Mouse (Mus musculus) kidney, adult 9 months (tissue): ENCODE results near the gene Elovl5.
A peak's percentile ranks its signal among the peaks of the same experiment; 100 is the strongest.

Experiments
- DNase-seq: peaks from one replicate; pipeline ENCODE4 v3.0.0; 2022

Gene Elovl5

DNA sequence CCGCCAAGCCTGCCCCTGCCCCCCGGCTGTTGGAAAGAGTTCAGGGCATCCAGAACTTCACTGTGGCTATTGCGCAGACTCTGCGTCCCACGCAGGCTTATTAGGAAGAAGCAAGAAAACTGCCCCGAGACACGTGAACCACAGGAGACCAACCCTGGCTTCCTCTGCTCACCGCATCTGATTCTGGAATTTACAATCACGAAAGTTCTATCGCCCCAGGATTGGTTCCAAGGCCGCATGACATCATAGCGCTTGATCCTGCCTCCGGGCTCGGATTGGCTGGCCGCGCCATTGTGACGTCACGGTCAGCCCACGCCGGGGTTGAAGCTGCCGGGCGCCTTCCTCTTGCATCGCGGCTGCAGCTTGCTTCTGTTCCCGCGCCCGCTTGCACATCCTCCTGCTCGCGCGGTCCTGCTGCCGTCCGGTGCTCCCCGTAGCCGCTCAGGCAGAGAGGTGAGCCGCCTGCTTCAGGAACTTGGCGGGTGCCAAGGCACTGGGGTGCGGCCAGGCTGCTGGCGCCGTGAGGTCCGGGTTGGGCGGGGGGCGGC, at the start of gene Elovl5:
Gene Elovl5 (plus strand): TSS at position 291 of the 548 bp plus-strand sequence.
- peak; percentile 98 for DNase-seq

DNA sequence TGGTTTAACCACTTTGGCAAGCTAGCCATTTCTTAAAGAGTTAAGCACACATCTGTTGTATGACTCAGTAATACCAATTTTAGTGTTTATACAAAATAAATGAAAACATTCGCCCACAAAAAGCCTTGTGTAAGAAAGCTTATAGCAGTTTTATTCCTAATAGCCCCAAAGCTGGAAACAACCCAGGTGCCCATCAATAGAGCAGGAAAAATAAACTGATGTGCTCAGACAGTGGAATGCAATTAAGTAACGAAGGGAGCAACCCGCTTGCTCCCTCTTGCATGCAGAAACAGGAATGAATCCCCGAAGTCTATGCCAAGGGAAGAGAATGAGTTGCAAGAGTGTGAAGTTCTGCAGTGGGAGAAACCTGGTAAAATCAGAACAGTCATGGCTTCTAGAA, 25.7 kb upstream of the Elovl5 start:
- DNase-seq, result no peak

DNA sequence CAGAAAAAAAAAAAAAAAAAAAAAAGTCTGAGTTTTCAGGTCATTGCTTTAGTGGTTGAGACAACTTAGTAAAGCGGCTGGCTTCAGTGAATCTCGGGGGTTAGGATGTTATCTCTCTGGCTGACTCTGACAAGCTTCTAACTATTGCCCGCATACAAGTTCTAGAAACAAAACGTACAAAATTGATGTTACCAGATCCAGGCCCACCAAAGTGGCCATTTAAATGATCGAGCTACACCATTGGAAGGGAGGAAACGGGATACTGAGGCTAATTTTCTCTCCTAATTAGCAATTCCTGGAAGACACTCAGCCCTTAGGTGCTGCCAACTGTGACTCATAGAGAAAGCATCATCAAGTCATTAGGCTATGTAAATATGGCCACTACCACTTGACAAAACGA, 18.6 kb upstream of the Elovl5 start:
- no peak for DNase-seq

DNA sequence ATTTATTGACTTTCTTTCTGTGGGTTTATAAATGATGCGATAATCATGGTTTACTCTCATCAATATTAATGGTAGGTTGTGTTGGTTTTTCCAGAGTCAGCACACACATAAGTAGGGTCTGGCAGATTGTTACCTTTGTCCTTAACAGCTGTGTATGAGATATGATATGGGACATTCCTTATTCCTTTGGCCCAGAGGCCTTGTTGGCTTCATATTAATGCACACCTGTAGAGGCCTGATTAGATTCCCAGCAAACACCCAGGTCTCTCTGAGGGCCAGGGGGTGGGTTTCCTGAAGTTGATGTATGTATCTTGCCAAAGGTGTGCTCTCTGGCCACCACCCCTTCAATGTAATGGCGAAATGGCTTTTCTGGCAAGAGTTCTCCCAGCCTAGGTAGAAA, 13.0 kb upstream of the Elovl5 start:
- no peak for DNase-seq

DNA sequence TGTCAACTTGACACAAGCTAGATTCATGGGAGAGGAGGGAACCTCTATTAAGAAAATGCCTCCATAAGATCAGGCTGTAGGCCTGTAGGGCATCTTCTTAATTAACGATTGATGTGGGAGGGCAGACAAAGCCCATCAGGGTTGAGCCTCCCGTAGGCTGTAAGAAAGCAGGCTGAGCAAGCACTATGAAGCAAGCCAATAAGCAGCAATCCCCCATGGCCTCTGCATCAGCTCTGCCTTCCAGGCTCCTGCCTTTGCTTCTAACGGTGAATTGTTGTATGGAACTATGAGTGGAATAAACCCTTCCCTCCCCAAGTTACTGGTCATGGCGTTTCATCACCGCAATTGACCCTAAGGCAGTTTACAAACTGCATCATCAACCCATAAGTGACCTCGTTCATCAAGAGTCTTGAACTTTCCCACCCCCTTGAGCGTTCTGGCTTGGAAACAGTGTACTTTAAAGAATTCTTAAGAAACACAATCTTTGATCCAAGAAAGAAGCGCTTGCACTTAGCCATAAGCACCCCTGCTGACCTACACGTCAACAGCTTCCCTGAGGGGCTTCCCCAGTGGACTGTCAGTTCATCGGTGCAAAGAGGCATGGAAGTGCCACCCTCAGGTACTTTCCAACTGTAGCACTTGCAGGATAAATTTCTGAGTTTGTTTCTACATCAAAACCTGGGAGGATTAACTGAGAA, 7.4 kb upstream of the Elovl5 start:
- no peak for DNase-seq

GRCm38 (mm10) chr9:77910270-77911240, 6.6 kb upstream of the Elovl5 start:
- DNase-seq, result peak; percentile 96

DNA sequence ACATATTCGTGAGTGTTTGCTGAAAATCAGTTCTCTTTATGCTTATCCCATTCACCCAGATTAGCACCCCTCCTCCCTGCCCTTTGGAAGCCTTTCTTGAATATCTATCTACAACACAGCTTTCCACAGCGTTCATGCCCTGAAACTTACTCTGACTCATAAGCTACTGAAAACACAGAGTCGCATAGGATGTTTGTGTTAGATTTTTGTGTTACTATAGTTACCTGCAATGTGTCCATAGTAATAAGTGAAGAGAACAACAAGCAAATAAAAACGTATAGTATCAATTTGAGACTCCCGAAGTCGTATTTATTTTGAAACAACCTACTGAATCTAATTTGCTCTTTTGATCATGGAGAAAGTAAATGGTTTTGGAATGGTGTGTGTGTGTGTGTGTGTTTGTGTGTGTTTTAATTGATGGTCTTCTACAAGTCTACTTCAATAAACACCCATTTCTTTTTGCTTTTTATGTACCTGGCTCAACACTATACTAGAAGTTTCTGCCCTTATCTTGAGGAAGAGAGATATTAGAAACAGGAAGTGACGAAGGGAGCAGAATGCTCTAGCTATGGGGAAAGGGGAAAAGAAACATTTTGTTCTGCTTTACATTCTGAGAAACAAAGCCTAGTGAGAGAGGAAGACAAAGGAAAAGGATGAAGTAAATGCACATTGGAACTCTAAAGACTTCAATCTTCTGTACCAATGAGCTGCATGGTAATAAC, 5.5 kb upstream of the Elovl5 start:
- DNase-seq, result no peak

DNA sequence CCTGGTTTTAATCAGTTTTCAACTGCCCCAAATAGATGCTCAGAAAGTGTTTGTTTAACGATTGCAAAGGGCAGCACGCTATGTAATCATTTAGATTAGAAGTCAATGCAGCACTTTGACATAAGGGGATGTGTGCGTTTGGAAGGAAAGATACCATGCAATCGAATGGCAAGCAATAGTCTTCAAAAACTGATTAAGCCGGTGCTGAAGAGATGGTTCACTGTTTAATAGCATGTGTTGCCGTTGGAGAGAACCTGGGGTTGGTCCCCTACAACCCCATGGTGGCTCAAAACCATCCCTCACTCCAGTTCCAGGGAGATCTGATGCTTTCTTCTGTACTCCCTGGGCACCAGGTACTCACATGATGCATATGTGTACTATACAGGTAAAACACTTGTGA, 4.9 kb upstream of the Elovl5 start:
- DNase-seq, result no peak

DNA sequence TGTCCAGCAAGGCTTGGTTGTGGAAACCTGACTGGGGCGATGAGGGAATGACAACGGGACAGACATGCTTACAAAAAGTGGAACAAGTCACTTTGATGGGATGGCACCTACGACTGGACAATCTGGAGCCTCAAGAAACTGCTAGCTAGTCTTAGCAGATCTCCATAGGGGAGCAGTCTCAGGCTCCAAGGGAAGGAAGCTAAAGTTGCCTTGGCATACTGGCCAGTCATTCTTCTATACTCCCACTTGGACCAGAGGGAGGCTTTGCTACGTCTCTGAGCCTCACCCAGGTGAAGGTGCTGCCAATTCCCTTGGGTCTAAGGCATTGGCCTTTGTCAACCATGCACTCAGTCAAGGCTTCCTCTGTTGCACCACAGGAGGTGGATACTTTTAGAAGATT, 2.5 kb upstream of the Elovl5 start:
- DNase-seq, result no peak

DNA sequence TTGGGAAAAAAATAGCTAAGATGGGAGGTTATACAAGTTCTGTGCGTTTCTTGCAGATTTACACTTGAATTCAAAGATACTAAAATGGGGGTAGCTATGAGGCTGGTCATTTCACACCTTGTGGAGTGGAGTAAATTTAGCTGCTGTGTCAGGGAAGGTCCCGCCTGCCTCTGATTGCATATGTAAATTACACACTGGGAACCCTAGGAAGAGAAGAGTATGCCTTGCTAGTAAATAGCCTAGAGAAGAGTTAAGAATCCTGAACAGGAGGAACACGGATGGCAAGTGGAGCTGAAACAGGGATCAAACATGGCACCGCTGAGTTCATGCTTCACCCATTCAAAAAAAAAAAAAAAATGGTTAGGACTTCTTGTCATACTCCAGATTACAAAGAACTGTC, 1.4 kb upstream of the Elovl5 start:
- DNase-seq, result no peak

DNA sequence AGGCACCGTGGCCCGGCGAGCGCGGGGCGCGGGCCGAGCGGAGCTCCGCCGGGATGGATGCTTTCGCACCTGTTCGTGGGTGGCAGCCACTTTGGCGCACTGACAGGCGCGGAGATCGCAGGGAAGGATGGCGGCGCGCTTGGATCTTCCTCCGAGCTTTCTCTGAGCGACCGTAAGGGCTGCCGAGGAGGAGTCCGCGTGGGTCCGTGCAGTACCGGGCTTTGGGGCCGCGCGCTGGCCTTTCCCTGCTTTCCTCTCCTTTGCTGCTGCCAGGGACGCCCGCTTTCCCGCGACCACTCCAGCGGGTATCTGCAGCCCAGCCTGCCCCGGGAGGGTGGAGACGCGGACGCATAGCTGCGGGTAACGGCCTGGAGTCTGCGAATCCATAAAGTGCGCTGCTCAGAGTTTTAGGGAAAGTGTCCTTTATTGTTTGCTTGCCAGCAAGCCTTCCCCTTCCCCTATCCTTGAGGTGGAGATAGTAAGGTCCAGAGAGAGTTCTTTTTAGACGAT, 513 bp downstream of the Elovl5 start:
- DNase-seq, result no peak

- DNase-seq, result no peak
Measured at GRCm38 (mm10) chr9:77918211-77918610, 1.0 kb downstream of the Elovl5 start.

DNA sequence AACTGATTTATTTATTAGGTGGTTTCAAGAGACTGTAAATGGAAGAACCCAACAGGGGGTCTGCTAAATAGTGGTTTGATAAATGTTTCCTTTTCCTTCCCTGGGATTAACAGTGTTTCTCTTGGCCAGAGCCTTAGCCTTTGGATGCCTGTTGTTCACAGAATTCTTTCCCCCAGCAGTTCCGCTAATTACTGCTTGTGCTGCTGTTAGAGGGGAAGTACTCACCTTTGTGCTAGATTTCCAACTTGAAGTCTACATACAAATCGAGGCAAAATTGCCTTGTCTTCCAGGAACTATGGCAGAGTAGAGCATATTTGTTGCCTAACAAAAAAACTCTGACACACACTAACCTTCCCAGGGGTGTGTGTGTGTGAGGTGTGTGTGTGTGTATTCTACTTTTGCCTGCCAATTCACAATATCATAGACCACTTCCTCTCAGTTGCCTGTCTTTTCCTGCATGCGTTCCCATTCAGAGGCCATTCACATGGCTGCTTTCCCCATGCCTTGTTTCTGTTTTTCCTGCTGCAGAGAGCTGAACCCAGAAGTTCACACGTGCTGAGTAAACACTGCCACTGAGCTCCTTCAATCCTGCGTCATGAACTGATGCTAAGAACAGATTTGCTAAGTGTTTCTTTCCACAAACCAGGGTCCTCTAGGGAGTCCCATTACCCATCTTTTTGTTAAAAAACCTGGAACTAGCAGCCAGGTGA, 2.0 kb downstream of the Elovl5 start:
- DNase-seq, result no peak

- no peak for DNase-seq
Measured at GRCm38 (mm10) chr9:77920481-77920880, 3.3 kb downstream of the Elovl5 start.

DNA sequence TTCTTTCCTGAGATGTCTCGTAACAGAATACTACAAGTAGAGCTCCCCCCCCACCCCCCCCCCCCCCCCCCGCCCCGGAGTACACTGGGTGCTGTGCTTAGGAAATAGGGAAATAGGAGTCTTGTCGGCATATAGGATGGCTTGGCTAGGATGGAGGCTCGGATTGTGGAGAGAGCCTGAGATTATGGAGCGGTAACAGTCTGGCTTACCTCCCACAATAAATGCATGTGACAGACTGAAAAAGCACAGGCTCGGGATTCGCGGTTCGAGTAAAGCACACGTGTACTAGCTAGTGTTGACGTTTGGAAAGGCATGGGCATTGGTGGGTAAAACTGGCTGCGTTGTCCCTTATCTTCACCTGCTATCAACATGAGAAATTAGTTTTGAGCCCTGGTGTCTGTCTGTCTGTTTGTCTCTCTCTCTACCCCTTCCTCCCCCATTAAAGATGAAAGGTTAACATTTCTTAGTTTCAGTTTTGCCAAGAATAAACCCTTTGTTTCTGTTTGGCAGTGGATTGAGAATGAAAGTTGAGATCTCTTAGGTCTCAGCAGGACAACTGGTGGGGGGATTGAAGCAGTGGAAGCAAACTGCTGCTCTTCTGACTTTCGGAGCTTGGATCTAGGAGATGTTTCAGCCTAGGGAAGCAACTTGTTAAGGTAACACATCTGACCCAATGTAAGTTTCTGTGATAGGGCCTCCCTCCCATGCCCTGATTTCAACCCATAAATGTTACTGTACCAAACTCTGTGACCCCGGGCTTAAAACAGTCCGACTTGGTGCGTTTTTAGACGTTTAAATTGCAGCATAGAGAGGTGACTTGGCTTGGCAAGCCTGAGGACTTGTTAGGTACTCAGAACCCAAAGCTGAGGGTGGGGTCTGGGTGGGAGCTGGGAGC, 4.4 kb downstream of the Elovl5 start:
- DNase-seq, result no peak

GRCm38 (mm10) chr9:77923774-77924173, 6.6 kb downstream of the Elovl5 start:
- no peak for DNase-seq

DNA sequence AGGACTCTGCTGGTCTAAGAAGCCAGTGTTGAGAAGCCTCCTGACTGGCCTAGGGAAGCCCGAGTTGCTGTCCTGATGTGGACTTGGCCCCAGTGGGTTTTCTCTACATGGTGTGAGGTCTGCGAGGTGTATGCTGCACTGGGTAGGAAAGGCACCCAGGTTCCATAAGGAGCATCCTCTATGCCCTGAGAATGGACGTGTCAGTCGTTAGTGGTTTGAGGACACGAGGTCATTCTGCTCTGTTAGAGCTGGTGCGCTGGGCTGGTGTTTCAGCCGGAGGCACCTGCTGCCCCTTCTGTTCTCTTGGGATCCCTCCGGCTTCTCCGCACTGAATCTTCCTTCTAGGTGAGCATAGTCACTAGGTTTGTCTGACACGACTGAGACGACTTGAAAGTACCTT, 7.0 kb downstream of the Elovl5 start:
- DNase-seq, result peak; percentile 42

GRCm38 (mm10) chr9:77926151-77926550, 9.0 kb downstream of the Elovl5 start:
- DNase-seq, result no peak

DNA sequence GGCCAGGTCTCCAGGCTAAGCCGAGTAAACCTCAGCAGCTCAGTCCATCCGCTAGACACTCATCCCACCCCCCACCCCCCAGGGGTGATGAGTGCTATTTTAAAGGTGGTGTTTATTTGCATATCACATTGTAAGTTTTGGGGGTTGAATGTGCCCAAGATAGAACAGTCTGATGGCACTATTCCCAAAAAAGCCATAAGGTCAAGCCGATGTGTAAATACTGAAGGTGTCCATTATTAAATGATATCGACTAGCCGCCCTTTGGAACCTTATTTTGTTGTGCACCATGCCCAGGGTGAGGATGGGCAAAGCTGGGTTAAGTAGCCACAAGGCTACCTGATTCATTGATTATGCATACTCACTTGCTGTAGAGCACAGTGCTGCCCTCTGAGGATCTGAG, 9.7 kb downstream of the Elovl5 start:
- DNase-seq, result no peak

DNA sequence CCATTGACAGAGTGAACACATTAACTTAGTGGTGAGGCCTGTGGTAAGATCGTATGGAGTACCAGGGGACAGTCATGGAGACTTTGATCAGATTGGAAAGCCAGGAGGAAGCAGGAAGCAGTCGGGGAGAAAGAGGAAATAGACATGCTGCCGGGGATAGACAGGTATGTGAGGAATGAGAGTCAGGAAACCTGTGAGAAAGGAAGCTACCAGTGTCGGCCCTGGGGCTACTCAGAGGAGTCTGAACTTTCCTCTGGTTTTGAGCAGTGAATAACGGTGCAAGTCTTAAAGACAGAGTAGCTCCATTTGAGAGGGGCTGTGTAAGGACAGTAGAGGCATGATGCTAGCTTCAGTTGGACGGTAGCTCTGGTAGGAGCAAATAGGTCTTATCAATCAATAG, 10.3 kb downstream of the Elovl5 start:
- no peak for DNase-seq

- no peak for DNase-seq
Measured at GRCm38 (mm10) chr9:77928769-77929168, 11.6 kb downstream of the Elovl5 start.
